Mouse (Mus musculus): ENCODE data around the gene Ulk2.

Gene Ulk2

GRCm38 (mm10) chr11:61761584-61762407 lies 93.1 kb downstream of the Ulk2 start, which contains the start of gene Prpsap2:
Prpsap2 (minus strand) TSS chr11:61762088.
- DNase-seq (ENCODE audit: low spot score in 2 of 2): peak; percentile 97 to 99

DNA sequence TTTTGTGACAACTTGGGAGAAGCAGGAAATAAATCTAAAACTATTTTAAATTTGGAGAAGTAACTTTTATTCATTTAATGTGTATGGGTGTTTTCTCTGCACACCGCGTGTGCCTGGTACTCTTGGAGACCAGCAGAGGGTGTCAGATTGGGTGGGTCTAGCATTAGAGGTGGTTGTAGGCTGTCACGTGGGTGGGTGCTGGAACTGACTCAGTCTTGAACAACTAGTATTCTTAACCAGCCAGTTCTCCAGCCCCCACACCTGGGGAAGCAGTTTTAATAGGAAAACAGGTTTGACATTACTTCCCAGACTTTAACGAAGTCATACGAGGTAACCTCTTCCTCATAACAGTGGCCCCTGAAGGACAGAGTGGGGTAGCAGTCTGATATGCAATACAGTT lies 94.4 kb downstream of the Ulk2 start:
- DNase-seq (ENCODE audit: low spot score in 2 of 2): no peak

- no peak for DNase-seq (ENCODE audit: low spot score in 2 of 2)
Measured at GRCm38 (mm10) chr11:61757151-61757550, 97.7 kb downstream of the Ulk2 start.

GRCm38 (mm10) chr11:61751612-61752011 lies 103.3 kb downstream of the Ulk2 start:
- DNase-seq (ENCODE audit: low spot score in 2 of 2): no peak

DNA sequence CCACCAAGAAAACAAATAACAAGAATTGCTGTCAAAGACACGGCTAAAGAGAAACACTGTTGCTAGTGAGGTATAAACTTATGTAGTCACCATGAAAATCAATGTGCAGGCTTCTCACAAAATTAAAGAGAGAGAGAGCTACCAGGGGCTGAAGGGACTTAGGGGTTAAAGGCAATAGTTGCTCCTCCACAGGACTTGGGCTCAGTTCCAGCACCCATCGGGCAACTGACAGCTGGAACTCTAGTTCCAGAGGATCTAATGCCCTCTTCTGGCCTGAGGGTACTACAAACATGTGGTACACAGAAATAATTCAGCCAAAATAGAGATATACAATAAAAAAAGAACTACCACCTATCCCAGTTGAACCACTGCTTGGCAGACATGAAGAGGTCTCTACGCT lies 107.7 kb downstream of the Ulk2 start:
- no peak for DNase-seq (ENCODE audit: low spot score in 2 of 2)

DNA sequence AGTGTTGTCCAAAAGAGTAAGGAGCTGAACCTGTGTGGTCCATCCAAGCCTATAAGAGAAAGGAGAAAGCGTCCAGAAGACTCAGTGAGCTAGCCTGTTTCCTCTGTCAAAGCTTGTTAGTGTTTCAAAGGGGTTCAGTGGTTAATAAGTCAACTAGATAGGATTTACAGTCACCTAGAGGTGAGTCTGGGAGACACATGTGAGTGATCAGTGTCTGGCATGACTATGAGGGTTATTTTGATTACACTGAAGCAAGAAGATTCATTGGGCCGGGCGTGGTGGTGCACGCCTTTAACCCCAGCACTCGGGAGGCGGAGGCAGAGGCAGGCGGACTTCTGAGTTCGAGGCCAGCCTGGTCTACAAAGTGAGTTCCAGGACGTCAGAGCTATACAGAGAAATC lies 109.1 kb downstream of the Ulk2 start:
- no peak for DNase-seq (ENCODE audit: low spot score in 2 of 2)

GRCm38 (mm10) chr11:61744460-61744859 lies 110.4 kb downstream of the Ulk2 start:
- no peak for DNase-seq (ENCODE audit: low spot score in 2 of 2)

GRCm38 (mm10) chr11:61743768-61744167 lies 111.1 kb downstream of the Ulk2 start:
- no peak for DNase-seq (ENCODE audit: low spot score in 2 of 2)

- DNase-seq (ENCODE audit: low spot score in 2 of 2): no peak
Measured at GRCm38 (mm10) chr11:61740500-61740899, 114.4 kb downstream of the Ulk2 start.

DNA sequence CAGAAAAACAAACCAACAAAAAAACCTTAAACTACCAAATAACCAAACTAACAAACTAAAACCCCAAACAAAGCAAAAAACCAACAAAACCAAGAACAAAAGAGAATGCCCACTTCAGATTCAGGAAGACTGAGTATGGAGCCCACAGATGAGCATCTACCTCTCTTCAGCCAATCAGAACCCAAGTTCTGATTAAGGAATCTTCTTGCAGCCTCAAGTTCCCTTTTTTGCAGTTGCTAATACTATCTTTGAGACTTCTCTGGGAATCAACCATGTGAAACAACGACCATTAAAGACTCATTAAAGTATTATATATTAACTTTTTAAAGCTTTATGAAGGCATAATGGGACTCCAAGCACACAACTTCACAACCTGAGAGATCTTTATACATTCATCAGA lies 117.6 kb downstream of the Ulk2 start:
- no peak for DNase-seq (ENCODE audit: low spot score in 2 of 2)

DNA sequence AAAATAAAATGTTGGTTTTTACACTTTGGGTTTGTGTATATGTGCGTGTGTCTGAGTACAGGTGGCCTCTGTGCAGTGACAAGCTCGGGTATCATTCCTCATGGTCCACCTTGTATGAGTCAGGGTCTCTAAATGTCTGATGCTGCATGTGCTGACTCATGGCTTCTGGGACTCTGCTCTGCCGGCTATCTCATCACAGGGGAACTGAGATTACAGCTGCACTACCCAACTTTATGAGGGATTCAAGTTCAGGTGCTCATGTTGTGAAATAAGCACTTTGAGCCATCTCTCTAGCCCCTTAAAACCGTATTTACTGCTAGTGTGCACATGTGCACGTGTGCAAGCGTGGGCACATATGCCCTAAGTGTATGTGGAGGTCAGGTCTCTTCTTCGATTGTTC lies 122.2 kb downstream of the Ulk2 start:
- DNase-seq (ENCODE audit: low spot score in 2 of 2): no peak

- DNase-seq (ENCODE audit: low spot score in 2 of 2): peak; percentile 29 to 61
Measured at GRCm38 (mm10) chr11:61728037-61728436, 126.8 kb downstream of the Ulk2 start.
